Mouse (Mus musculus): ENCODE measurements around the gene P2ry1. TPM values are rescaled to one million over a fixed set of nuclear protein-coding genes. Genes with fewer than 3 reads are reported as not detected.

Gene P2ry1
- total and polyA plus RNA-seq, 2 experiments from 2014 or later: 5.6 to 9.6 TPM

DNA sequence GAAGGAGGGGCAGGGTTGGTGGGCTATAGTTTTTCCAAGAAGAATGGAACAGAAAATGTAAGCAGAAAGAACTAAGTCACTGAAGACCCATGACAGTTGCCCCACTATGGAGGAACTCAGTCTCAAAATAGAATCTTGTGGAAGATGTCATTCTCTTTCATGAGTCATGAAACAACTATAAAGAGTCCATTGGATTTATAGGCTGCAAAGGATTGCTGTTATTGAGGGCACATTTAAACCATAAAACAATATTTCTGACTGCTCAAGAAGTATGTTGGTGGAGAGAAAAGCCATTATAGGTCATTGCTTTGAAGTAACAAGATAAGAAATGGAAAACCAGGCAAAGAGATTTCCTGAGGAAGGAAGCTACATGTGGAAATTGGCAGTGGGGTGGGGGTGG lies 10.0 kb downstream of the P2ry1 start:
- Histone ChIP-seq H3K9ac (replicated peaks; ENCODE audit: low read length) (no peak overlapping the region), H3K27me3 (ENCODE audit: insufficient read depth, low read length) (no peaks in the 10 kb centered on the region), H3K4me1 (ENCODE audit: insufficient read depth, low read length) (no peaks in the 10 kb centered on the region), H3K27ac (no peak overlapping the region), H3K36me3 (ENCODE audit: insufficient read depth, low read length) (no peaks in the 10 kb centered on the region), H3K9me3 (ENCODE audit: low read length) (no peaks in the 10 kb centered on the region), H3K4me3 (ENCODE audit: low read length) (no peak overlapping the region), H3K4me2 (ENCODE audit: low read depth, low read length) (no peak overlapping the region)
- DNase-seq (ENCODE audit: low spot score) (no peak), ATAC-seq (no peak)
- TF ChIP-seq CTCF (IDR thresholded peaks at IDR 0.05; ENCODE audit: low read depth): no peak

DNA sequence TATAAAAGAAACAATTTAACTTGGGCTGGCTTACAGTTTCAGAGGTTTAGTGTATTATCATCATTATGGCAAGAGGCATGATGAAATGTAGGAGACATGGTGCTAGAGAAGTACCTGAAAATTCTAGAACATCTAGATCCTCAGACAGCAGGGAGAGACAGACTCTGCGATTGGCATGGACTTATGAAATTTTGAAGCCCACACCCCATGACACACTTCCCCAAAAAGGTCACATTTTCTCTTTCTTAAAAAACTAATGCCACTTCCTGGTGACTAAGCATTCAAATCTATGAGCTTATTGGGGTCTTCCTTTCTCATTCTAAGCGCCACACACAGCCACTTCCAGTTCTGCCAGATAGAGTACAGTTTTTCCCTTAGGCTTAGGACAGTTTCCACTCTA lies 14.1 kb downstream of the P2ry1 start:
- ATAC-seq (no peak), DNase-seq (ENCODE audit: low spot score) (no peak)
- H3K27ac ChIP-seq: no peak overlapping the region
- TF ChIP-seq CTCF (IDR thresholded peaks at IDR 0.05; ENCODE audit: low read depth): no peak
- 90% methylated on average over 2 of the region's 2 CpGs for WGBS
- H3K4me2 ChIP-seq (ENCODE audit: low read depth, low read length): no peak overlapping the region
- no peak overlapping the region for H3K4me3 ChIP-seq (ENCODE audit: low read length)
- H3K4me1 ChIP-seq (ENCODE audit: insufficient read depth, low read length): no peaks in the 10 kb centered on the region
- H3K36me3 ChIP-seq (ENCODE audit: insufficient read depth, low read length): no peaks in the 10 kb centered on the region
- no peaks in the 10 kb centered on the region for H3K27me3 ChIP-seq (ENCODE audit: insufficient read depth, low read length)
- H3K9ac ChIP-seq (replicated peaks; ENCODE audit: low read length): no peak overlapping the region
- no peaks in the 10 kb centered on the region for H3K9me3 ChIP-seq (ENCODE audit: low read length)

DNA sequence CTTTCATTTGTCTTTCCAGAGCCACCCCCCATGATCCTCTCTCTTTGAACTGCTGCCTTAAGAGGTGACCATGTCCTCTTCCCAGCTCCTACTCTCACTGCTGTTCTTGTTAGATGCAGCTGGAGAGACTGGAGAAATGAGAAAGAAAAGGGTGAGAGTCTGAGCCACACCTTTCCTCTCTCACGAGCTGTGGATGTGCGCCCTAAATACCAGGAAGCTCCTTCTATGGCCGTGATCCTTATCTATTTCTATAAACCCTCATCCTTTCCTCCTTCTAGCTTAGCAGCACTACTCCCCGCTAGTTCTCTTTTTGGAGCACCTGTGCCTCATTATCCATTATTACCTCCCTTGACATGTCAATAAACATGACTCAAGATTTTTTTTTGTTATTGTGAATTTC lies 29.5 kb downstream of the P2ry1 start:
- no peak overlapping the region for H3K9ac ChIP-seq (replicated peaks; ENCODE audit: low read length)
- H3K4me1 ChIP-seq (ENCODE audit: insufficient read depth, low read length): no peaks in the 10 kb centered on the region
- H3K27ac ChIP-seq: no peak overlapping the region
- no peak overlapping the region for H3K4me3 ChIP-seq (ENCODE audit: low read length)
- ATAC-seq (no peak), DNase-seq (ENCODE audit: low spot score) (no peak)
- TF ChIP-seq CTCF (IDR thresholded peaks at IDR 0.05; ENCODE audit: low read depth): no peak
- no peaks in the 10 kb centered on the region for H3K27me3 ChIP-seq (ENCODE audit: insufficient read depth, low read length)
- no peak overlapping the region for H3K4me2 ChIP-seq (ENCODE audit: low read depth, low read length)
- 81% methylated on average over 4 of the region's 4 CpGs for WGBS
- no peaks in the 10 kb centered on the region for H3K9me3 ChIP-seq (ENCODE audit: low read length)
- no peaks in the 10 kb centered on the region for H3K36me3 ChIP-seq (ENCODE audit: insufficient read depth, low read length)

DNA sequence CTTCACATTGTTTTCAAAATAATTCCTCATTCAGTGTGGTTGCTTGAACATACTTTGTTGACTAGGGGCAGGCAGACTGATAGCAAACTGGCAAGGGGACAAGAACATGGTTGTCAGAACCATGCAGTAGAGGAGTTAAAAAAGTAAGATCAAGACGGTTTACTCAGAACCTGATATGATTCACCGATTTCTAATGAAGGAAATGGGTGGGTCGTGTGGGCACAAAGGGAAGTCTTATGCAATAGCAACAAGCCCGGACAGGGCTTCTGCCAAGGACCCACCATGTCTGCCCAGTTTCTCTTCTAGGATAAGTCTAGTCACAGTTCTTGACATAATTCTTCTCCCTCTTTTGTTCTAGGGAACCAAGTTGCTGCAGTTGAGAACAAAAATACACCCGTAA lies 33.0 kb downstream of the P2ry1 start:
- no peak for ATAC-seq
- Histone ChIP-seq H3K9ac (replicated peaks; ENCODE audit: low read length) (no peak overlapping the region), H3K4me1 (ENCODE audit: insufficient read depth, low read length) (no peaks in the 10 kb centered on the region), H3K4me2 (ENCODE audit: low read depth, low read length) (no peak overlapping the region), H3K27me3 (ENCODE audit: insufficient read depth, low read length) (no peaks in the 10 kb centered on the region), H3K27ac (no peak overlapping the region), H3K9me3 (ENCODE audit: low read length) (no peaks in the 10 kb centered on the region), H3K36me3 (ENCODE audit: insufficient read depth, low read length) (no peaks in the 10 kb centered on the region), H3K4me3 (ENCODE audit: low read length) (no peak overlapping the region)
- TF ChIP-seq CTCF (IDR thresholded peaks at IDR 0.05; ENCODE audit: low read depth): no peak
- WGBS: 73% methylated on average over 5 of the region's 5 CpGs
- DNase-seq (ENCODE audit: low spot score): no peak

DNA sequence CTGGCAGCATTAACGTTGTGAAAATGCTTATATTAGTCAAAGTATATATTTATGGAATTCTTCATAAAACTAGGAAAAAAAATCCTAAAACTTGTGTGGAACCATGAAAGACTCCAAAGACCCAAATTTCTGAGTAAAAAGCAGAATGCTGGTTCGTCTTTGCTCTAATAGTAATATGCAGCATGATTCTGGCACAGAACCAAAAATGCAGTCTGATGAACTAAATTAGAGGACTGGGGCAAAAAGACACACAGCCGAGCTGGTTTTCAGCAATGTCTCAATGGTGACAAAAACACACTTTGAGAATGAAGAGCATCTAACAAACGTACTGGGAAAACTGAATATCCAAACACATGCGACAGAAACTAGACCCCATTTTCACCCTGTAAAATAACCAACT lies 37.3 kb downstream of the P2ry1 start:
- WGBS: 36% methylated on average over 5 of the region's 5 CpGs
- no peaks in the 10 kb centered on the region for H3K36me3 ChIP-seq (ENCODE audit: insufficient read depth, low read length)
- H3K9ac ChIP-seq (replicated peaks; ENCODE audit: low read length): no peak overlapping the region
- no peaks in the 10 kb centered on the region for H3K27me3 ChIP-seq (ENCODE audit: insufficient read depth, low read length)
- H3K4me2 ChIP-seq (ENCODE audit: low read depth, low read length): no peak overlapping the region
- H3K4me3 ChIP-seq (ENCODE audit: low read length): no peak overlapping the region
- no peak for ATAC-seq
- H3K27ac ChIP-seq: no peak overlapping the region
- DNase-seq (ENCODE audit: low spot score): peak; percentile 39
- no peaks in the 10 kb centered on the region for H3K4me1 ChIP-seq (ENCODE audit: insufficient read depth, low read length)
- TF ChIP-seq CTCF (IDR thresholded peaks at IDR 0.05; ENCODE audit: low read depth): no peak
- H3K9me3 ChIP-seq (ENCODE audit: low read length): no peaks in the 10 kb centered on the region

DNA sequence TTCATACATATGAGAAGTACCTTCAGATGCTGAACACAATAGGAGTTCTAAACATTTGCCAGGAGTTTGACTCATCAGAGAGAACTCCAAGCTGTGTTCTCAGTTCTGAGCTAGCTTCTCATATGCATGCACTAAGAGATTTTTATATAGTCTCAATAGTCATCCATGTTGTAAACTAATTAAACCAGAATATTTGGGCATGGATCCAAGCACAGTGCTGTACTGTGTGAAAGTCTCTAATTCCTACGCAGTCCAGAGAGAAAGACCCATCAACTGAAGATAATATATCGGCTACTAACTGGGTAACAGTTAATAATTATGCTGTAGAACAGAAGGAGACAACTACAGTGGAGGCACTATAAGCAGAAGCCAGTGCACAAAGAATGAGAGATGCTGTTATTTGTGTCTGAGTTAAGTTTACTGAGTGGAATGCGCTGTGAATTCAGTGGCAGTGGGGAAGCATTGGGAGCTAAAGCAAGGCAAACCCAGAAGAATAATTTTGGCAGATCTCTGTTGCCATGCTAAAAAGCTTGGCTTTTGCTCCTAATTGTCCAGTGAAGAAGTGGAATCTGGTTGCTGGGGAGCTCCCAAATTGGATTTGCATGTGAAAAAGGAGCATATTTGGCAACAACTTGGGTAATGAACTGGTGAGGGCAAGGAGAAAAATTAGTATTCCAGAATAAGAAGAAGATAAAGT lies 47.5 kb downstream of the P2ry1 start:
- Histone ChIP-seq H3K4me1 (ENCODE audit: insufficient read depth, low read length) (no peaks in the 10 kb centered on the region), H3K36me3 (ENCODE audit: insufficient read depth, low read length) (no peaks in the 10 kb centered on the region), H3K27me3 (ENCODE audit: insufficient read depth, low read length) (no peaks in the 10 kb centered on the region), H3K9ac (replicated peaks; ENCODE audit: low read length) (no peak overlapping the region), H3K4me3 (ENCODE audit: low read length) (no peak overlapping the region), H3K4me2 (ENCODE audit: low read depth, low read length) (no peak overlapping the region), H3K9me3 (ENCODE audit: low read length) (no peaks in the 10 kb centered on the region), H3K27ac (no peak overlapping the region)
- no peak for TF ChIP-seq CTCF (IDR thresholded peaks at IDR 0.05; ENCODE audit: low read depth)
- DNase-seq (ENCODE audit: low spot score): peak; percentile 61
- WGBS: 46% methylated on average over 3 of the region's 3 CpGs
- ATAC-seq: peak; percentile 76

Measured in hindbrain, postnatal 0 days (tissue).